8 mouse cellular contexts compared by ENCODE assay signal in genomic region chr11:95119990-95120632, GRCm38 (mm10). TPM values are rescaled to one million over a fixed set of nuclear protein-coding genes. Genes with fewer than 3 reads are reported as not detected.
DNase-seq lines count a peak whose midpoint lies in the region; ATAC-seq and TF ChIP-seq lines count a peak whose summit lies in the region.

Gene Dlx3 (plus strand): TSS chr11:95120119.

- H3K9ac ChIP-seq in lung, embryonic 14.5 days, result peak within 1 kb of the TSS; percentile 23; the same call in 1 of the 2 replicates
- peak within 1 kb of the TSS; percentile 57 for H3K9ac ChIP-seq in embryonic facial prominence, embryonic 11.5 days (replicated peaks; ENCODE audit: low read length)
- H3K9ac ChIP-seq in hindbrain, embryonic 14.5 days, result peak within 1 kb of the TSS; percentile 17; the same call in 1 of the 2 replicates
- H3K9ac ChIP-seq in midbrain, embryonic 12.5 days (replicated peaks), result no peak within 1 kb of the TSS; the same call in 1 of the 2 replicates

- H3K27me3 ChIP-seq in lung, embryonic 14.5 days (ENCODE audit: insufficient read depth, low read length), result peaks cover 65% of the 10 kb centered on the region
- peaks cover 50% of the 10 kb centered on the region for H3K27me3 ChIP-seq in embryonic facial prominence, embryonic 11.5 days (ENCODE audit: control insufficient read depth, insufficient read depth, low read length)
- peaks cover 73% of the 10 kb centered on the region for H3K27me3 ChIP-seq in hindbrain, embryonic 14.5 days (ENCODE audit: control insufficient read depth, insufficient read depth, low read length)
- H3K27me3 ChIP-seq in midbrain, embryonic 12.5 days, result peaks cover 81% of the 10 kb centered on the region

- no peaks in the 10 kb centered on the region for H3K9me3 ChIP-seq in lung, embryonic 14.5 days (ENCODE audit: low read depth, low read length)
- no peaks in the 10 kb centered on the region for H3K9me3 ChIP-seq in embryonic facial prominence, embryonic 11.5 days (replicated peaks; ENCODE audit: control insufficient read depth, low read length)
- H3K9me3 ChIP-seq in hindbrain, embryonic 14.5 days (ENCODE audit: control insufficient read depth, low read length), result no peaks in the 10 kb centered on the region
- no peaks in the 10 kb centered on the region for H3K9me3 ChIP-seq in midbrain, embryonic 12.5 days

- ATAC-seq in lung, embryonic 14.5 days (ENCODE audit: insufficient read depth), result peak; percentile 56
- peak; percentile 37; the same call in 1 of the 2 replicates for ATAC-seq in embryonic facial prominence, embryonic 11.5 days (replicated peaks; ENCODE audit: insufficient number of reproducible peaks, low FRiP score, low TSS enrichment, low read depth)
- 0 out of 2 replicates have a peak, but pooled peaks have one; percentile 26 for ATAC-seq in hindbrain, embryonic 14.5 days (ENCODE audit: low FRiP score)
- ATAC-seq in midbrain, embryonic 12.5 days (ENCODE audit: low FRiP score, low read depth), result peak; percentile 55; the same call in 1 of the 2 replicates

- no peak within 1 kb of the TSS for H3K27ac ChIP-seq in lung, embryonic 14.5 days (ENCODE audit: low read depth)
- H3K27ac ChIP-seq in embryonic facial prominence, embryonic 11.5 days (replicated peaks; ENCODE audit: low read depth, low read length), result no peak within 1 kb of the TSS
- H3K27ac ChIP-seq in hindbrain, embryonic 14.5 days, result no peak within 1 kb of the TSS
- no peak within 1 kb of the TSS for H3K27ac ChIP-seq in midbrain, embryonic 12.5 days (replicated peaks)

- H3K4me1 ChIP-seq in lung, embryonic 14.5 days (ENCODE audit: insufficient read depth), result no peaks in the 10 kb centered on the region
- H3K4me1 ChIP-seq in embryonic facial prominence, embryonic 11.5 days (ENCODE audit: control insufficient read depth, insufficient read depth, low read length), result peaks cover 2% of the 10 kb centered on the region; the same call in 1 of the 2 replicates
- H3K4me1 ChIP-seq in hindbrain, embryonic 14.5 days (replicated peaks; ENCODE audit: control insufficient read depth, insufficient read depth, low read length), result peaks cover 19% of the 10 kb centered on the region; the same call in 1 of the 2 replicates
- peaks cover 22% of the 10 kb centered on the region for H3K4me1 ChIP-seq in midbrain, embryonic 12.5 days

- no peaks in the 10 kb centered on the region for H3K36me3 ChIP-seq in lung, embryonic 14.5 days (ENCODE audit: insufficient read depth)
- no peaks in the 10 kb centered on the region for H3K36me3 ChIP-seq in embryonic facial prominence, embryonic 11.5 days (replicated peaks; ENCODE audit: control insufficient read depth, insufficient read depth, low read depth, low read length)
- no peaks in the 10 kb centered on the region for H3K36me3 ChIP-seq in hindbrain, embryonic 14.5 days (replicated peaks; ENCODE audit: control insufficient read depth, insufficient read depth)
- H3K36me3 ChIP-seq in midbrain, embryonic 12.5 days, result no peaks in the 10 kb centered on the region

- 1% methylated on average over 53 of the region's 55 CpGs for WGBS in lung, embryonic 14.5 days
- under 1% methylated on average over 55 of the region's 55 CpGs for WGBS in embryonic facial prominence, embryonic 11.5 days
- under 1% methylated on average over 55 of the region's 55 CpGs for WGBS in hindbrain, embryonic 14.5 days
- under 1% methylated on average over 54 of the region's 55 CpGs for WGBS in midbrain, embryonic 12.5 days

- DNase-seq in lung, embryonic 14.5 days, result peak; percentile 85
- no peak for DNase-seq in lung, postnatal 14 days
- peak; percentile 82 for DNase-seq in embryonic facial prominence, embryonic 11.5 days (ENCODE audit: low spot score)
- peak; percentile 64 for DNase-seq in hindbrain, embryonic 14.5 days (ENCODE audit: low spot score)
- DNase-seq in layer of hippocampus, adult 9-11 months, result no peak
- no peak for DNase-seq in gastrocnemius, adult 8-10 months (ENCODE audit: low spot score in 2 of 2)
- DNase-seq in thymus, postnatal 0 days (ENCODE audit: low spot score), result no peak

- peak within 1 kb of the TSS; percentile 77 for H3K4me2 ChIP-seq in lung, embryonic 14.5 days
- H3K4me2 ChIP-seq in embryonic facial prominence, embryonic 11.5 days (ENCODE audit: low read depth, low read length), result peak within 1 kb of the TSS; percentile 71
- peak within 1 kb of the TSS; percentile 68 for H3K4me2 ChIP-seq in hindbrain, embryonic 14.5 days (replicated peaks)
- H3K4me2 ChIP-seq in midbrain, embryonic 12.5 days (replicated peaks), result peak within 1 kb of the TSS; percentile 69

- no peak for TF ChIP-seq CTCF in lung, embryonic 14.5 days (IDR thresholded peaks at IDR 0.05; ENCODE audit: low read depth)

- peak within 1 kb of the TSS; percentile 39 for H3K4me3 ChIP-seq in lung, embryonic 14.5 days (ENCODE audit: low read depth, low read length)
- peak within 1 kb of the TSS; percentile 49 for H3K4me3 ChIP-seq in embryonic facial prominence, embryonic 11.5 days (ENCODE audit: low read depth, low read length)
- peak within 1 kb of the TSS; percentile 33 for H3K4me3 ChIP-seq in hindbrain, embryonic 14.5 days (replicated peaks; ENCODE audit: low read length)
- peak within 1 kb of the TSS; percentile 43 for H3K4me3 ChIP-seq in midbrain, embryonic 12.5 days

RNA-seq across cellular contexts. Expression of gene Dlx3, which starts in this region (rescaled TPM):
- 0.11 and 0.18 TPM in 2 replicates for polyA plus RNA-seq in lung, embryonic 14.5 days (2014; fragmentation: Nextera tagmentation; extraction: Ambion mirVana)
- 15.9 and 21.7 TPM in 2 replicates for polyA plus RNA-seq in embryonic facial prominence, embryonic 11.5 days (2014; fragmentation: Nextera tagmentation; extraction: Ambion mirVana)
- 0.07 and 0.27 TPM in 2 replicates for polyA plus RNA-seq in hindbrain, embryonic 14.5 days (2014; fragmentation: Nextera tagmentation; extraction: Ambion mirVana)
- 0.67 and 0.71 TPM in 2 replicates for polyA plus RNA-seq in midbrain, embryonic 12.5 days (2016; fragmentation: Nextera tagmentation; extraction: Ambion mirVana)
- total RNA-seq in gastrocnemius, adult 8-10 months (2022), result not detected
- polyA plus RNA-seq in thymus, postnatal 0 days (2015; fragmentation: Nextera tagmentation; extraction: Ambion mirVana), result 0.33 and 0.45 TPM in 2 replicates

Comparison
In these comparisons a context has a peak if more than half of its experiments do, and no peak if none do; other contexts are left out.
1. Peak in DNase-seq, ATAC-seq, H3K4me3 ChIP-seq, H3K9ac ChIP-seq and H3K4me2 ChIP-seq in lung, embryonic 14.5 days; RNA of the gene not detected or under 1 TPM.
2. Peak in DNase-seq, ATAC-seq, H3K4me3 ChIP-seq, H3K9ac ChIP-seq and H3K4me2 ChIP-seq in hindbrain, embryonic 14.5 days; RNA of the gene not detected or under 1 TPM.
3. Peak in ATAC-seq, H3K4me3 ChIP-seq and H3K4me2 ChIP-seq in midbrain, embryonic 12.5 days; RNA of the gene not detected or under 1 TPM.